Mouse (Mus musculus) liver, embryonic 14.5 days (tissue): ENCODE data around the gene Ptgr2.

ENCODE experiments used
- CTCF ChIP-seq: IDR thresholded peaks from 2 replicates; pipeline ENCODE4 v1.5.1; 2016; ENCODE audit warnings: antibody characterized with exemption, low read depth, control low read depth
- EP300 ChIP-seq: IDR thresholded peaks from 2 replicates; pipeline ENCODE4 v1.6.1; 2016; ENCODE audit warnings: antibody characterized with exemption, low read depth

DNA sequence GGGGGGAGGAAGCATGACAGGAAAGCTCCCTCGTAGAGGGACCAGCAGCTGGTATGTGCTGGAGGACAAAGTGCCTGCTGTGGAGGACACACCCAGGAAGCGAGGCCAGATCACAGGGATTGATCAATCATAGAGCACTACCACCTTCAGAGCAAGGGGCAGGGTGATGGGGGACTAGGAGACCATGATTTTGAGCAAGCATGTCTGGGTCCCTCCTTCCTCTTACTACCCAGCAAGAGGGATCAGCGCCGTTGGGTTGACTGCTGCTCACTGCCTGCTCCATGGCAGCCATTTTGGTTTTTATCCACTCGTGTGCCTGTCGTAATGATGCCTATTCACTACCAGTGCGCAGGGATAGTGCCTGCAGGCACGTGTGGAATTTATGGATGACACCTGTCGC lies 79.3 kb downstream of the Ptgr2 start:
- TF ChIP-seq CTCF (no peak), EP300 (no peak)
